Mouse (Mus musculus) layer of hippocampus, adult 18-20 months (tissue): ENCODE measurements around the gene Cd164l2. TPM values are rescaled to one million over a fixed set of nuclear protein-coding genes. Genes with fewer than 3 reads are reported as not detected.

Experiments
- DNase-seq, 2 experiments: peaks; one replicate each; pipeline ENCODE4 v3.0.0; 2022; ENCODE audit warnings: low spot score in 2 of 2
- total RNA-seq, 2 experiments: library from RNA; stranded (reverse); gene quantifications; 2 replicates each; pipeline ENCODE4 v1.2.3; 2021

Cd164l2 gene
- total RNA-seq, 2 experiments from 2014 or later = 3.0 to 3.4 TPM

DNA sequence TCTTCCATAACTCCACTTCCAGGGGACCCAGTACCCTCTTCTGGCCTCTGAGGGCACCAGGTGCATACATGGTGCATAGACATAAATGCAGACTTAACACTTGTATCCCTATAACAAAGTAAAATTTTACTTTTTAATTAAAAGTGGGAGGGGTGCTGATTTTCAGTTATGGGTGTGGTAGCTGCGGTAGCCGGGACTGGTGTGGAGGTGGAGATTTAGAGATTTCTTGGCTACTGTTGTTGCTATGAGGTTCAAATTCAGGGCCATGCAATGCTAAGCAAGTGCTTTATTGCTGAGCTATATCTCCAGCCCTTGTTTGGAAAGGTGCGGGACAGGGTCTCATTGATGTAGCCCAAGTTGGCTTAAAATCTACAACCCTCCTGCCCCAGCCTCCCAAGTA lies 6.8 kb downstream of the Cd164l2 start:
- no peak for DNase-seq

DNA sequence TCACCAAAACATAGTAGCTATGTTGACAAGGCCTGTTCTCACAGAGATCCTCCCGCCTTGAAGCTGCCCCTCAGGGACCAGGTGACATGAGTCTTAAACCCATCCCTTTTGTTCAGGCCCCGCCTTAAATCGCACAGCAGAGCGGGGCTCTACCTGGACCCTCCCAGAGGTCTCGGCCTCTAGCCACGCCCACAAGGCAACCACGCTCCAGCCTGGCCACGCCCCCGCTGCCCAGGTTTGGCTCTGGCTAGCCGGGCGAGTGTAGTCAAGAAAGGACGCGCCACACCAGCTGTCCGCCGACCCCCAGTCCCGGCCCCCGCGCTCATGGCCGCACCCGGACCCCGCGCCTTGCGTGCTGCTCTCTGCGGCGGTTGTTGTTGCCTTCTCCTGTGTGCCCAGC lies 8.7 kb downstream of the Cd164l2 start:
- no peak for DNase-seq

DNA sequence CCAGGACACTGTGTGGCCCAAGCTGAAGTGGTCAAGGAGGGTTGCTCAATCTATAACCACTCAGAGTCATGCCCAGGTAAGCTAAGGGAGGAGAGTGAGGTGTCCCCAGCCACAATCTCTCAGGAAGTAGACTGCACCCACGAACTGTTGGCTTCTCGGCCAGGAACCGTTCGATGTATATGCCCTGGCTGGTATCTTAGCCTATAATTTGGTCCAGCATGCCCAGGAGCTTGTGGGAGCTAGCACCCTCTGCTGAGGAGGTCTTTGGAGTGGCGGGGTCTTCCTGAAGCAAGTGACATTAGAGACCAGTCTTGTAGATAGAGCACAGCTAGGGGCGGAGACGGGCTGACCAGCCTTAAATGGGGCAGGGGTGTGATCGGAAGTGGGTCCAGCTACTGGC lies 9.8 kb downstream of the Cd164l2 start:
- DNase-seq = no peak

DNA sequence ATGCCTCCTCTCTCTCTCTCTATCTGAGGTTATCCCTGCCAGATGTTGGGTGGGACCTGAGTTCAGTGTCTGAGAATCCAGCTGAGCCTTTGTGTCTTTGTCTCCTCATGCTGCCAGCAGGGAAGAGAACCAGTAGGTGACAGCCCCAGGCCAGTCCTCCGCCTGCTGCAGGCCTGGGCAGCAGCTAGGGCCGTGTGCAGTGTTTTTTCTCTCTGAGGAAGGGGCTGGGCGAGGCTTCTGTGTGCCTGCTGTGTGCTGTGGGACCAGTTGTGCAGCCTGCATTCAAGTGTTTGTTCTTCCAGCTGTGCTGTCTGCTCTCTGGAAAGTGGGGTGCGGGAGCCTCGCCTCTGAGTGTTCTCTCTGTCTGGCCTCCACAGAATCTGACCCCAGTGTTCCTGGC lies 11.9 kb downstream of the Cd164l2 start:
- DNase-seq = no peak

DNA sequence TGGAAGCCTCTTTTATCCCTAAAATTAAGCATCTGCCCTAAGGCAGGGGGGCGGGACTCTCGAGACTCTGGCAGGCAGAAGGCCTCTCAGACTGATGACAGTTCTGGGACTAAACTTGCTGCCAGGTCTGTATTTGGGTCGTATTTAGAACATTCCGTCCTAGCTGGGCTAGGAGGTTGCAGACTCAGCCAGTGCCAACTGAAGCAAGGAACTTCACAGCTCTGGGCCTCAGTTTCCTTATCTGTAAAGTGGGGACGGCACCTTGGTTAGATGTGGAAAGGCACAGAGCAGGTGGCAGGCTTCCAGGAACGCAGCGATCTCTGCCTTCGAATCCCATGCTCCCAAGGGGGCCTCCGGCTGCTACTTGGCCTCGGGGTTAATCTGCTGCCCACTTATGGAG lies 14.1 kb downstream of the Cd164l2 start:
- DNase-seq = no peak

GRCm38 (mm10) chr4:133227636-133228035 lies 15.7 kb downstream of the Cd164l2 start:
- no peak for DNase-seq

DNA sequence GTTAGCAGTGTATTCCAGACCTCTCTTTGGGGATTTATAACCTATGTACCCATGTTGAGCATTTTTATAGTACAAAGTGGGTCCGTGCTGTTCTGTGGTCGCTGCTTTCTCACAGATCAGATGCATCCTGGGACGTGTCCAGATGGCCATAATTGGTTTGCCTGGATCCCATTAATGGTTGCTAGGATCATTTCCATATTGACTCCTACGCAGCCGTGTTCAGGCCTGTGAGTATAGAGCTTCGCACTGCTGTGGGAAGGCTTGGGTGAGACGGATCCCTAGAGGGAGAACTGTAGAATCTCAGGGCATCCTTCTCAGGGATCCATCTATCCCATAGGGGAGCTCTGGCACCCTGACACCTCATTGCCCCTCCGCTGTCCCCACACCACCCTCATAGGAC lies 17.7 kb downstream of the Cd164l2 start:
- peak in 1 of 2 experiments; percentile 71 for DNase-seq

DNA sequence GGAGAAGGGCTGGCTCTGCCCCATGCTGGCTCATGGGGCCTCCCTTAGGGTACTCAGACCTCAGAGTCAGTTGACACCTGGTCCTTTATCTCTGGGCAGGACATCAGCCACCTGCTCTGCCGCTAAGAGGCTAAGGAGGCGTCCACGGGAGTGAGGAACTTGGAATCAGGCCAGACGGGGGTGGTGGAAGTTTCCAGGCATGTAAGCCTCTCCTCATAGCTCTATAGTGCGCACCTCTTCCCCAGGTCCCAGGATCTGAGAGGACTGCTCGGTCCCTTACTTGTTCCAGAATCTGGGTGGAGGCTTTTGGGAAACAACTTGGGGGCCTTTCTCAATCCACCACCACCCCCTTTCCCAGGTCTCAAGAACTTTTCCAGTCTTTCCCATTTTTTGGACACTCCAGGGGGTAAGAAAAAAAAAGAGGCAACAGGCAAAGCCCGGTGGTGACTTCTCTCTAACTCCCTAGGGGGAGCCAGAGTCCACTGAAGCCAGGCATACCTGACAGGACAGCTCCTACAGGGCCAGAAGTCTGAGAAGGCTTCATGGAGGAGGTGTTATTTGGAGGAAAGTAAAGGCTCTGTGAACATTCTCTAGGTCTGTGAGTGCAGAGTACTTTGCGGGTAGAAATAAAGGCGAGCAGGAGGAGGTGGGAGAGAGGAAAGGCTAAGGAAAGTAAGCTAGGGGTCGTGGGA lies 21.5 kb downstream of the Cd164l2 start:
- peak in 1 of 2 experiments; percentile 31 for DNase-seq

DNA sequence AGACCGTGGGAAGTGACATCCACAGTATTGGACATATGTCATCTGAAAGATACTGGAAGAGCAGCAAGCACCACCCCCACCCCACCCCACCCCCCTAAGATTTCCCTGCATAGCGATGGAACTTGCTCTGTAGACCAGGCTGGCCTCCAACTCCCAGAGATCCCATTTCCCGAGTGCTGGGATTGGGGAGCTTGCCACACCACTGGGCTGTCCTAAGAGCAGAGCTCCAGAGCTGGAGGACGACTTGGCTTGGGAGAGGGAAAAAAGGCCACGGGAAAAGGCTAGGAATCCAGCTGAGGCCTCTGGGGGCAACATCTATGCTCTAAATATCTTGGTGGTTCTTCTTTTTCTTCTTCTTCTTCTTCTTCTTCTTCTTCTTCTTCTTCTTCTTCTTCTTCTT lies 22.8 kb downstream of the Cd164l2 start:
- DNase-seq = no peak

- no peak for DNase-seq
Measured at GRCm38 (mm10) chr4:133235415-133235814, 23.5 kb downstream of the Cd164l2 start.

- no peak for DNase-seq
Measured at GRCm38 (mm10) chr4:133237911-133238310, 26.0 kb downstream of the Cd164l2 start.

DNA sequence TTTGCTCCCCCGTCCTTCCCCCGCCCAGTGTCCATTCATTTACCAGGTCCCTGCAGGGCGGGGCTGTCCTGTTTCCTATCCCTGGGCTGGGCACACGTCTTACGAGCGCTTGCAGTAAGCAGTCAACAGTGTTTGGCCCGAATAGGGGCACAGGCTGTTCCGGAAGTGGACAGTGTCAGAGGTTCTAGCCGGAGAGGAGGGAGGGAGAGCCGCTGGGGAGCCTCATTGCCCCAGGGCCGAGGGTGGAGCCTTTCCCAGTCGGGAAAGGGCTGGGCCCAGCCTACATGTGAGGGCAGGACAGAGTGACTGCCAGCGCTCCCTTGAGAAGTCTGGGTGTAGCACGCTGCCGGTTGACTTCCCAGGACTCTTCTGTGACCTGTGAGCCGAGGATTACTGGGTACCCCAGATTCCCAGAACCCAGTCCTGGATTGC lies 28.6 kb downstream of the Cd164l2 start, which contains the start of gene Map3k6:
Gene Map3k6, plus strand, starts transcription at position 329 of the 432 bp plus-strand sequence.
- peak in 1 of 2 experiments; percentile 29 for DNase-seq

- DNase-seq = peak; percentile 83 to 91
Measured at GRCm38 (mm10) chr4:133240934-133241908, 29.3 kb downstream of the Cd164l2 start.

- DNase-seq = no peak
Measured at GRCm38 (mm10) chr4:133241910-133242309, 30.0 kb downstream of the Cd164l2 start.

DNA sequence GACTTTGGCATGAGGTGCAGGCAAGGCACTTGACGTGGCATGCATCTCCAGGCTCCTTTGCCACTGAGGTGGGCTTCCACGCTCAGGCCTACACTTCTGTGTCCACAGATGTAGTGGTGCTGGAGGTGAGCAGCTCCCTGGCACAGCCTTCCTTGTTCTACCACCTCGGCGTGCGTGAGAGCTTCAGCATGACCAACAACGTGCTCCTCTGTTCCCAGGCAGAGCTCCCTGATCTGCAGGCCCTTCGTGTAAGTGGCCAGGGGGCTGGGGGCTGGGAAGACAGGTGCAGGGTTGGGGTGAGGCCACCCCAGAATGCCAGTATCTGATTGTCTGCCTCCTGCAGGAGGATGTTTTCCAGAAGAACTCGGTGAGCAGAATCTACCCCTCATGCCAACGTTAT lies 30.8 kb downstream of the Cd164l2 start:
- no peak for DNase-seq

GRCm38 (mm10) chr4:133243538-133243937 lies 31.6 kb downstream of the Cd164l2 start:
- DNase-seq = no peak

DNA sequence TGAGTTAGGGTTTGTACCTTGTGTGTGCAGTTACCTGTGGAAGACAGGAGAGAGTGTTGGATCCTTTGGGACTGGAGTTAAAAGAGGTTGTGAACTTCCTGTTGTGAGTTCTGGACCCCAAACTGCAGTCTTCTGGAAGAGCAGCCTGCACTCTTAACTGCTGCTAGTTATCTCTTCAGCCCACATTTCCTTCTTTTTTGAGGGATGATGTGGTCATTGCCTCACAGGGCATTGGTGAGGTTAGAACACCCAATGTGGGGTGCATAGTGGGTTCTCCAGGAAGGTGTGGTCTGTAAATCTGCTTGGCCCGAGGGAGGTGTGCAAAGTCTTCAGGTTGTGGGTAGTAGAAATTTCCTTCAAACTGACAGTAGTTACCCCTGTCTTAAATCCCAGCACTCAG lies 32.4 kb downstream of the Cd164l2 start:
- DNase-seq = no peak

DNA sequence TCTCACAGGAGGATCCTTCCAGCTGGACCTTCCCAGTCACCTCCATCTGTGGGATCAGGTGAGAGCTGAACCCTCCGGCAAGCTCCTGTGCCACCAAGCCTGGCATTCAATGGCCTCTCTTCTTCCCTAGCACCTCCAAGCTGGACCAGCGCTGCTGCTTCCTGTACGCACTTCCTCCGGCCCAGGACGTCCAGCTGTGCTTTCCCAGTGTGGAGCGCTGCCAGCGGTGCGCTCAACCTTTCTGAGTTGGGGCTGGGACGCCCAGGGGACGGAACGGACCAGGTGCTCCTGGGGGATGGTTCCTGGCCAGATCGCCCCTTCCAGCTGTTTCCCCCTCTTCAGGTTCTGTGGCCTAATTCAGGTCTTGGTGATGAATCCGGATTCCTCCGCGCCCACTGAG lies 35.1 kb downstream of the Cd164l2 start:
- DNase-seq = no peak

DNA sequence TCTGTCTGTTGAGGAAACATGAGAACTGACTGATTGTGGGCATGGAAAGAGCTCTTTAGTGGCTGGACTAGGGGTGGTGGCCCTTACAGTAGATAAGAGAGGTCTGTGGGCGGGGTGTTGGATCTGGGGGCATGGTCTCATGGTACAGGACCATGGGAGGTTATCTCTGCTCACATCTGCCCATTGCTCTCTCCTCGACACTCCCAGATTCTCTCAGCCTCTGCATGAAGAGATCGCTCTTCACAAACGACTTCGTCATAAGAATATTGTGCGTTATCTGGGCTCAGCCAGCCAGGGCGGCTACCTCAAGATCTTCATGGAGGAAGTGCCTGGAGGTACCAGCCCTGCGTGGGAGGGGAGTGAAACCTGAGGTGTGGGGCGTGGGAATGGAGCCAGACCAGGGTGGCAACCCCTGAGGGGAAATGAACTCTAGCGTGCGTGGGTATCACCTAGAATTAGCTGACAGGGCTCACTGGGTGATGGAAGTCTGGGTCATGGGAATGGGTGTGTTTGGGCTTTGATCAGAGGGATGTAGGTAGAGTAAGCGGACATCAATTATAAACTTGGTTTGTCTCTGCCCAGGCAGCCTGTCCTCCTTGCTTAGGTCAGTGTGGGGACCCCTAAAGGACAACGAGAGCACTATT lies 36.0 kb downstream of the Cd164l2 start:
- DNase-seq = no peak

DNA sequence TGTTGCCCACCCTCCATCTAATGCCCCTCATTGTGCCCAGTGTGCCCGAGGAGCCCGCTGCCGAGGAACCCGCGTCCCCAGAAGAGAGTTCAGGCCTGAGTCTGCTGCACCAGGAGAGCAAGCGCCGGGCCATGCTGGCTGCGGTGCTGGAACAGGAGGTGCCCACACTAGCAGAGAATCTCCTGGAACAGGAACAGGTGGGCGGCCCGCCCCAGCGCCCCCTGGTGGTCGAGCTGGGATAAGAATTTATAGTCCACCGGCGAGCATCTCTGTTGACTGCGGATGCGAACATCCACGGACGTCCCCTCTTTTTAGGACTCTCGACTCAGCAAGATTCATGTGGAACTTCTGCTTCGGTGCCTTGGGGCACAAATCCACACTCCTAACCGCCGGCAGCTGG lies 38.7 kb downstream of the Cd164l2 start:
- peak; percentile 69 to 83 for DNase-seq

- no peak for DNase-seq
Measured at GRCm38 (mm10) chr4:133251214-133251613, 39.3 kb downstream of the Cd164l2 start.

- no peak for DNase-seq
Measured at GRCm38 (mm10) chr4:133252089-133252488, 40.2 kb downstream of the Cd164l2 start.
